Mouse (Mus musculus) spleen, adult 2 months (tissue): Measurements from ENCODE around the gene Gramd2. TPM values are rescaled to one million over a fixed set of nuclear protein-coding genes. Genes with fewer than 3 reads are reported as not detected.

Experiments used
- DNase-seq, 2 experiments: peaks; one replicate each; pipeline versions ENCODE4 v3.0.0 to v3.0.0-alpha.2; 2012 to 2021; ENCODE audit warnings: low spot score in 2 of 2, low read depth in 1 of 2
- H3K27ac ChIP-seq: fragments of 200-500 bp; 2 replicates; pipeline ENCODE4 v1.5.1; 2012; ENCODE audit warnings: low read length, inconsistent platforms; ENCODE audit not compliant: insufficient read depth
- H3K27me3 ChIP-seq: fragments of 200-500 bp; 2 replicates; pipeline ENCODE4 v1.6.1; 2012; ENCODE audit warnings: mild to moderate bottlenecking, moderate library complexity, low read length, inconsistent platforms; ENCODE audit not compliant: control insufficient read depth, insufficient read depth
- H3K36me3 ChIP-seq: fragments of 200-500 bp; 2 replicates; pipeline ENCODE4 v1.6.1; 2012; ENCODE audit warnings: mild to moderate bottlenecking, low read length, inconsistent platforms; ENCODE audit not compliant: control insufficient read depth, insufficient read depth
- H3K4me1 ChIP-seq: fragments of 200-500 bp; 2 replicates; pipeline ENCODE4 v1.6.1; 2011; ENCODE audit warnings: inconsistent platforms; ENCODE audit not compliant: control insufficient read depth, insufficient read depth, insufficient read length
- H3K4me3 ChIP-seq: fragments of 200-500 bp; 2 replicates; pipeline ENCODE4 v1.5.1; 2011; ENCODE audit warnings: mild to moderate bottlenecking, inconsistent platforms; ENCODE audit not compliant: insufficient read depth, insufficient read length; ENCODE audit errors: extremely low read depth
- CTCF ChIP-seq: fragments of 200-500 bp; IDR thresholded peaks from 2 replicates; pipeline ENCODE4 v1.5.1; 2011; ENCODE audit warnings: mild to moderate bottlenecking, inconsistent platforms; ENCODE audit not compliant: insufficient read depth, insufficient read length, insufficient replicate concordance; ENCODE audit errors: extremely low read depth
- POLR2A ChIP-seq: fragments of 200-500 bp; IDR thresholded peaks from 2 replicates; pipeline ENCODE4 v1.6.1; 2011; ENCODE audit warnings: low read depth, low read length, inconsistent platforms
- WGBS: fragments of 180-500 bp; shearing (Covaris S2); methylation state at CpG from one replicate; pipeline ENCODE4 v1.1.7; 2018; 5-methylcytosine and 5-hydroxymethylcytosine counted together
- polyA plus RNA-seq: library from polyadenylated mRNA; depleted of rRNA; stranded (reverse); fragments of >200 nt; gene quantifications from 2 replicates; pipeline ENCODE4 v1.2.3, GENCODE M21; 2012

The Gramd2 gene
- polyA plus RNA-seq, 1 experiment = 1.1 TPM

DNA sequence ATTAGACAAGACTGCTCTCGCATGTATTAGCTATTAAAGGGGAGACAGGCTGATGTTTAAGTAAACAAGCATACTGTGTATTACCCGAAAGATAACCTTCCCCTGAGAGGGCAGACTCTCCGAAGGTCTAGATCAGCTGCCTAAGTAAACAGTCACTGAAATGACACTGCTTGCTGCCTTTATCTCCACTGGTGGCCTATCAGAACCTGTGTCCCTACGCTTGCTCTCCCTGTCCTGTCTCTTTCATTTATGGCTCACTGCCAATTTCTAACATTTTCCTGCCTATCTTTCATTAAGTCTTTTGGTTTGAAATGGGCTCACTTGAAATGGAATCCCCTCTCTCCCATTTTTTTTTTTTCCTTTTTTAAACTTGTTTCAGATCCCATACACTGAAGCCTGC lies 55.5 kb downstream of the Gramd2 start:
- no peaks in the 10 kb centered on the region; the same call in 1 of the 2 replicates for H3K36me3 ChIP-seq
- TF ChIP-seq CTCF = no peak
- TF ChIP-seq POLR2A = no peak

DNA sequence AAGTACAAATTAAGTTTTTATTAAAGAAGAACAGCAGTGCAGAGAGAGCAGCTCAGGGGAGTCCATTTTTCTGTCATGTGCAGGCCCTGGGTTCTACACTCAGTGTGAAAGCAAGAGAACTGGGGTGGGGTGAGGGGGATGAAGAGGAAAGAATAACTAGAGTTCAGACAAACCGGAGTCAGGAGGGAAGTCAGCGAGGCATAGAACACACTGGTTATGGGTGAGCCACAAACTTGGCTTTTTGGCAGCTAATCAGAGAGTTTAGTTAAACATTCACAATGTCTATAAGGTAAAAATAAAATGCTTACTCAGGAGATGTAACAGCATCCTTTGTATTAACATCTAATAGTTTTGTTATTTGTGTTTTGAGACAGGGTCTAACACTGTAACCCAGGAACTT lies 60.6 kb downstream of the Gramd2 start:
- H3K36me3 ChIP-seq = no peaks in the 10 kb centered on the region; the same call in 1 of the 2 replicates
- no peaks in the 10 kb centered on the region for H3K4me1 ChIP-seq
- H3K4me3 ChIP-seq = no peak overlapping the region
- H3K27ac ChIP-seq = no peak overlapping the region
- no peaks in the 10 kb centered on the region for H3K27me3 ChIP-seq
- TF ChIP-seq POLR2A (no peak), CTCF (no peak)
- 78% methylated on average over 2 of the region's 2 CpGs for WGBS
- DNase-seq = no peak

More for the DNA sequence above, 55.5 kb downstream of the Gramd2 start:
- Histone ChIP-seq H3K27ac (no peak overlapping the region), H3K4me3 (no peak overlapping the region), H3K27me3 (no peaks in the 10 kb centered on the region), H3K4me1 (no peaks in the 10 kb centered on the region)
- WGBS = 87% methylated on average over 4 of the region's 4 CpGs
- no peak for DNase-seq

DNA sequence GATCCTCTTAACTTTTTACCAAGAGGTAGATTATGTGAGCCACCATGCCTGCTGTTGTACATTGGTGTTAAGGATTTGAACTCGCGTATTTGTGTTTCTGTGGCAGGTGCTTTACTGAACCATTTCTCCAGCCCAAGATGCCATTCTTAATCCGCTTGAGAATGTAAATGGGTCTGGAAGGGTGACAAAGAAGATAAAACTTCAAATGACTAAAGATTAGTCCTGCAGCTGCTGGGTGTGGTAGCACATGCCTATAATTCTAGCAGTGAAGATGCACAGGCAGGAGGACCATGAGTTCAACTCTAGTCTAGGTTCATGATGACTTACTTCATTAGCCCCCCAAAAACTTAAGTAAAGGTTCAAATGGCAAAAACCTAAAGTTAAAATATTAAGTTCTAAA lies 64.0 kb downstream of the Gramd2 start:
- no peak overlapping the region for H3K4me3 ChIP-seq
- H3K27ac ChIP-seq = no peak overlapping the region
- no peak for TF ChIP-seq POLR2A
- no peak for TF ChIP-seq CTCF
- H3K36me3 ChIP-seq = no peaks in the 10 kb centered on the region
- WGBS = 90% methylated on average over 3 of the region's 3 CpGs
- no peaks in the 10 kb centered on the region for H3K4me1 ChIP-seq
- H3K27me3 ChIP-seq = no peaks in the 10 kb centered on the region
- DNase-seq = no peak

DNA sequence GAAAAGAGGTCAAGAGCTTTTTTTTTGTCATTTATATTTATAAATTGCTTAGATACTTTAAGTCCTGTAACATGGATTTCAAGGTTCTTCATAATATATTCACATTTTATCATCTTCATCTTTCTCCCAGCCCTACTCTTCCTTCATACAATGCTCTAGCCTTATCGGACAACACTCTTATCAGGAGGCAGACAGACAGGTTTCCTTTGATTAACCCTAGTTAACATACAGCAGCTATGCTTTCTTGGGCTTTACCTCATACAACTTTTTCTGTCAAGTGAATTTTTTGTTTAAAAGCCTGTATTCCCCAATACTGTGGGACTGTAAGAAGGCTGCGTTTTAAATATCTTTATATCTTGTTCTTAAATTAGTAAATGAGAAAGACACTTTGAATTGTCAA lies 68.4 kb downstream of the Gramd2 start:
- Histone ChIP-seq H3K27ac (no peak overlapping the region), H3K4me1 (no peaks in the 10 kb centered on the region), H3K27me3 (no peaks in the 10 kb centered on the region), H3K36me3 (no peaks in the 10 kb centered on the region), H3K4me3 (no peak overlapping the region)
- WGBS = 83% methylated on average over 2 of the region's 2 CpGs
- TF ChIP-seq CTCF = no peak
- no peak for TF ChIP-seq POLR2A
- no peak for DNase-seq

DNA sequence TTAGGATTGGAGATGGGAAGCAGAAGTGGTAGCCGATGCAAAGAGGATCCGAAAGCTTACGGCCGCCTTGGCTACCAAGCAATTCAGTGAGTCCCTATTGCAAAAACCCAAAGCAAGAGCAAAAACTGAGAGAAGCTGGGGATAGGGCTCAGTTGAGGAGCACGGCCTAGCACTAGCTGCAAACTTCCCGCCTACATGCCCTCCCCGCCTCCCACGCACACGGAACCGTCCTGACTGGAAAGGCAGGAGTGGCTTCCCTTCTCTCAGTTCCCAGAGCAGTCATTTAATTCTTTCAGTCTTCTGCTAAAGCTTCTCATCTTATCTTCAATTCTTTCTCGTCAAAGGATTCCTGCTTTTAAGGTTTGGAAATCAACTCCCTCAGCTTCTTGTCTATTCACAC lies 69.0 kb downstream of the Gramd2 start:
- Histone ChIP-seq H3K4me1 (no peaks in the 10 kb centered on the region), H3K27ac (no peak overlapping the region), H3K4me3 (no peak overlapping the region), H3K36me3 (no peaks in the 10 kb centered on the region), H3K27me3 (no peaks in the 10 kb centered on the region)
- 83% methylated on average over 11 of the region's 11 CpGs for WGBS
- TF ChIP-seq CTCF = no peak
- no peak for TF ChIP-seq POLR2A
- no peak for DNase-seq

DNA sequence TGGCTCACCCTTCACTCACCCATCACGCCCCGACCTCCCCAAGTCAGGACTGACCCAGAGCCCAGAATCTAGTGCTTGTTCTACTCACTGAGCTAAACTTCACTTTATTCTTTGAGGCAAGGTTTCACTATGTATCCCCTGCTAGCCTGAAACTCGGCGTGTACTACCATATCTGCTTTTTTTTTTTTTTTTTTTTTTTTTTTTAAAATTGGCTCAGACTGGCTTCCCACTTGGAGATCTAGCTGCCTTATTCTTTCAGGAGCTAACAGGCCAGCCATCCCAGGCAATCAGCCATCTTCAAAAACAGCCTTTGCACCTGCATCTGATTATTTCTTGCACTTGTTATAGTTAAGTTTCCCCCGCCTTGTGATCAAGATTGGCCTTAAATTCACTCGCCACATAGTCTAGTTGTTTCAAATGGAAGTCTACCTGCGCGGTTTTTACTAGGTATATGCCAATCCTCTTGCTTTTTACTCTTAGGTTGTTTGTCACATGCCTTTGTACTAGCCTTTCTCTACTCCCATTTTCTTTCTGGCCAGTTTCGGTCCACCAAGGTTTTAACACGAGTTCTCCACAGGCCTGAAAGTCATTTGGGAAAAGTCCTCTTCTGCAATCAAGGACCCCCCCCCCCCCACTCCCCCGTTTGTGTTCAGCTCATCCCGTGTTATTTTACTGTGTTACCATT lies 69.8 kb downstream of the Gramd2 start:
- H3K4me1 ChIP-seq = no peaks in the 10 kb centered on the region
- no peak for DNase-seq
- TF ChIP-seq POLR2A = no peak
- TF ChIP-seq CTCF = no peak
- H3K27me3 ChIP-seq = no peaks in the 10 kb centered on the region
- H3K4me3 ChIP-seq = peak overlapping the region; percentile 95; the same call in 1 of the 2 replicates
- no peaks in the 10 kb centered on the region for H3K36me3 ChIP-seq
- 35% methylated on average over 12 of the region's 12 CpGs for WGBS
- no peak overlapping the region for H3K27ac ChIP-seq
